Mouse (Mus musculus) regulatory T cell (primary cell): ENCODE measurements around the gene Gm5935.
"Not testable (repeated sequence)": the region's sequence is repeated elsewhere in the genome, so short reads cannot be mapped to it uniquely, and the experiment has no call there.

Experiments
- in situ Hi-C: fragments of 300-600 bp; cut with MboI, MseI; formaldehyde crosslinking; loops from one replicate; pipeline ENCODE4 v1.15.1; 2025; ENCODE audit warnings: high pct_unique_total_duplicates

Gene Gm5935

DNA sequence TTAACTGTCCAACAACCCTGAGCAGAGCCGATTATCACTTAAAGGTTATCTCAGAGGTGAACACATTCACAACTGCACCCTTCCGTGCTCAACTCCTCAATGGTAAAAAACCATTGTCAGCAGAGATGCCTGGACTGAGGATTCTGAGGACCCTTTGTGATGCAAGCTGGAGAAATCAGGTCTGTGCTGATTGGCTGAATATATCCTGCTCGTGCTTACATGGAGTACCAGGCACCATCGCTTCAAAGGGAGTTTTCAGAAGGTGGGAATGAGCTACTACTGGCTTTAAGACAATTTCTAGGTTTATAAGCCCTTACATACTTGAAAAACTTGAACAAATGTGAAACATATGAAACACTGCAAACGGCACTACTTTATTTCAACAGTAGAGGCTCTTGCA is at the start of gene Gm5935:
Gm5935 (minus strand) TSS at position 101 of the 400 bp plus-strand sequence.
- in situ Hi-C loops, result not testable (repeated sequence)
